Mouse (Mus musculus) cerebellum, postnatal 36 days (tissue): ENCODE measurements at regions not wholly inside any gene's neighbourhood (a gene's known extent, or its start where the extent isn't known, plus 50 kb on each side); places are given as distances from the start of the nearest gene placed in this dataset.

Source experiments
- DNase-seq, 2 experiments: peaks; one replicate each; pipeline ENCODE4 v3.0.0; 2021 to 2022; ENCODE audit warnings: mixed read lengths in 2 of 2

GRCm38 (mm10) chrX:23556271-23556670 is 136.6 kb upstream of the Wdr44 start:
- DNase-seq = no peak

- DNase-seq = peak in 1 of 2 experiments; percentile 10
Measured at GRCm38 (mm10) chrX:23565581-23565980, 127.3 kb upstream of the Wdr44 start.
